Mouse (Mus musculus) right cerebral cortex, postnatal 10 days (tissue): Measurements from ENCODE around the gene Fam20a.

Experiments used
- DNase-seq, 2 experiments: peaks; one replicate each; pipeline ENCODE4 v3.0.0; 2021; ENCODE audit warnings: low spot score in 2 of 2

Fam20a gene

GRCm38 (mm10) chr11:109721781-109722446, at the start of gene Fam20a:
Gene Fam20a, minus strand, starts transcription at chr11:109722279.
- peak; percentile 76 for DNase-seq

GRCm38 (mm10) chr11:109771381-109771780, 49.3 kb upstream of the Fam20a start:
- no peak for DNase-seq

- DNase-seq = no peak
Measured at GRCm38 (mm10) chr11:109770185-109770584, 48.1 kb upstream of the Fam20a start.

- DNase-seq = no peak
Measured at GRCm38 (mm10) chr11:109769091-109769490, 47.0 kb upstream of the Fam20a start.

- DNase-seq = no peak
Measured at GRCm38 (mm10) chr11:109760063-109760462, 38.0 kb upstream of the Fam20a start.

- peak; percentile 32 to 40 for DNase-seq
Measured at GRCm38 (mm10) chr11:109758616-109759215, 36.6 kb upstream of the Fam20a start.

GRCm38 (mm10) chr11:109754105-109754602, 32.1 kb upstream of the Fam20a start:
- peak; percentile 71 to 81 for DNase-seq

GRCm38 (mm10) chr11:109751636-109752603, 29.8 kb upstream of the Fam20a start:
- no peak for DNase-seq

GRCm38 (mm10) chr11:109745210-109745609, 23.1 kb upstream of the Fam20a start:
- no peak for DNase-seq

- DNase-seq = no peak
Measured at GRCm38 (mm10) chr11:109737967-109738366, 15.9 kb upstream of the Fam20a start.

GRCm38 (mm10) chr11:109736406-109736805, 14.3 kb upstream of the Fam20a start:
- DNase-seq = no peak

GRCm38 (mm10) chr11:109734341-109734740, 12.3 kb upstream of the Fam20a start:
- no peak for DNase-seq

GRCm38 (mm10) chr11:109732726-109733438, 10.8 kb upstream of the Fam20a start:
- no peak for DNase-seq

GRCm38 (mm10) chr11:109728371-109728770, 6.3 kb upstream of the Fam20a start:
- DNase-seq = no peak

- DNase-seq = peak in 1 of 2 experiments; percentile 22
Measured at GRCm38 (mm10) chr11:109722711-109723110, 632 bp upstream of the Fam20a start.

- DNase-seq = no peak
Measured at GRCm38 (mm10) chr11:109721320-109721780, 729 bp downstream of the Fam20a start.

- DNase-seq = peak; percentile 45 to 47
Measured at GRCm38 (mm10) chr11:109720809-109721319, 1.2 kb downstream of the Fam20a start.

- DNase-seq = no peak
Measured at GRCm38 (mm10) chr11:109719399-109719798, 2.7 kb downstream of the Fam20a start.

GRCm38 (mm10) chr11:109717966-109718895, 3.8 kb downstream of the Fam20a start:
- no peak for DNase-seq

GRCm38 (mm10) chr11:109717448-109717847, 4.6 kb downstream of the Fam20a start:
- DNase-seq = peak; percentile 67 to 77
